Mouse (Mus musculus): ENCODE data around the gene Cep85l.

Cep85l gene

GRCm38 (mm10) chr10:53343384-53343783 lies 36.4 kb downstream of the Cep85l start:
- no peak for DNase-seq (ENCODE audit: low read depth in 1 of 2, low spot score in 2 of 2)

- DNase-seq (ENCODE audit: low read depth in 1 of 2, low spot score in 2 of 2) = no peak
Measured at GRCm38 (mm10) chr10:53342166-53342728, 37.5 kb downstream of the Cep85l start.

- DNase-seq (ENCODE audit: low read depth in 1 of 2, low spot score in 2 of 2) = no peak
Measured at GRCm38 (mm10) chr10:53341288-53341965, 38.3 kb downstream of the Cep85l start.

- DNase-seq (ENCODE audit: low read depth in 1 of 2, low spot score in 2 of 2) = no peak
Measured at GRCm38 (mm10) chr10:53339045-53339444, 40.7 kb downstream of the Cep85l start.

GRCm38 (mm10) chr10:53337162-53337923 lies 42.4 kb downstream of the Cep85l start, which contains the start of gene Pln:
Pln (plus strand) TSS chr10:53337667.
- DNase-seq (ENCODE audit: low read depth in 1 of 2, low spot score in 2 of 2) = no peak

- no peak for DNase-seq (ENCODE audit: low read depth in 1 of 2, low spot score in 2 of 2)
Measured at GRCm38 (mm10) chr10:53335974-53336373, 43.8 kb downstream of the Cep85l start.

GRCm38 (mm10) chr10:53335266-53335665 lies 44.5 kb downstream of the Cep85l start:
- DNase-seq (ENCODE audit: low read depth in 1 of 2, low spot score in 2 of 2) = no peak

- no peak for DNase-seq (ENCODE audit: low read depth in 1 of 2, low spot score in 2 of 2)
Measured at GRCm38 (mm10) chr10:53332752-53333151, 47.0 kb downstream of the Cep85l start.

- no peak for DNase-seq (ENCODE audit: low read depth in 1 of 2, low spot score in 2 of 2)
Measured at GRCm38 (mm10) chr10:53329257-53329656, 50.5 kb downstream of the Cep85l start.

GRCm38 (mm10) chr10:53326367-53326766 lies 53.4 kb downstream of the Cep85l start:
- DNase-seq (ENCODE audit: low read depth in 1 of 2, low spot score in 2 of 2) = no peak

- no peak for DNase-seq (ENCODE audit: low read depth in 1 of 2, low spot score in 2 of 2)
Measured at GRCm38 (mm10) chr10:53324663-53325062, 55.1 kb downstream of the Cep85l start.

- no peak for DNase-seq (ENCODE audit: low read depth in 1 of 2, low spot score in 2 of 2)
Measured at GRCm38 (mm10) chr10:53323367-53323766, 56.4 kb downstream of the Cep85l start.

GRCm38 (mm10) chr10:53306674-53307073 lies 73.1 kb downstream of the Cep85l start:
- no peak for DNase-seq (ENCODE audit: low read depth in 1 of 2, low spot score in 2 of 2)

- no peak for DNase-seq (ENCODE audit: low read depth in 1 of 2, low spot score in 2 of 2)
Measured at GRCm38 (mm10) chr10:53305867-53306266, 73.9 kb downstream of the Cep85l start.

- no peak for DNase-seq (ENCODE audit: low read depth in 1 of 2, low spot score in 2 of 2)
Measured at GRCm38 (mm10) chr10:53285147-53285546, 94.6 kb downstream of the Cep85l start.

GRCm38 (mm10) chr10:53272228-53272627 lies 107.5 kb downstream of the Cep85l start:
- DNase-seq (ENCODE audit: low read depth in 1 of 2, low spot score in 2 of 2) = no peak

GRCm38 (mm10) chr10:53262021-53262420 lies 117.7 kb downstream of the Cep85l start:
- DNase-seq (ENCODE audit: low read depth in 1 of 2, low spot score in 2 of 2) = no peak

- DNase-seq (ENCODE audit: low read depth in 1 of 2, low spot score in 2 of 2) = no peak
Measured at GRCm38 (mm10) chr10:53235381-53235780, 144.4 kb downstream of the Cep85l start.

GRCm38 (mm10) chr10:53234683-53235082 lies 145.1 kb downstream of the Cep85l start:
- no peak for DNase-seq (ENCODE audit: low read depth in 1 of 2, low spot score in 2 of 2)

GRCm38 (mm10) chr10:53234086-53234613 lies 145.6 kb downstream of the Cep85l start:
- DNase-seq (ENCODE audit: low read depth in 1 of 2, low spot score in 2 of 2) = no peak

- no peak for DNase-seq (ENCODE audit: low read depth in 1 of 2, low spot score in 2 of 2)
Measured at GRCm38 (mm10) chr10:53230809-53231208, 148.9 kb downstream of the Cep85l start.

- no peak for DNase-seq (ENCODE audit: low read depth in 1 of 2, low spot score in 2 of 2)
Measured at GRCm38 (mm10) chr10:53229190-53229589, 150.6 kb downstream of the Cep85l start.

Measured in monocyte, adult 2 months (primary cell).